Mouse (Mus musculus): ENCODE data around the gene Cracr2a. TPM values are rescaled to one million over a fixed set of nuclear protein-coding genes. Genes with fewer than 3 reads are reported as not detected.

Gene Cracr2a
- total RNA-seq, 2 experiments from 2014 or later = 2.9 to 7.0 TPM

DNA sequence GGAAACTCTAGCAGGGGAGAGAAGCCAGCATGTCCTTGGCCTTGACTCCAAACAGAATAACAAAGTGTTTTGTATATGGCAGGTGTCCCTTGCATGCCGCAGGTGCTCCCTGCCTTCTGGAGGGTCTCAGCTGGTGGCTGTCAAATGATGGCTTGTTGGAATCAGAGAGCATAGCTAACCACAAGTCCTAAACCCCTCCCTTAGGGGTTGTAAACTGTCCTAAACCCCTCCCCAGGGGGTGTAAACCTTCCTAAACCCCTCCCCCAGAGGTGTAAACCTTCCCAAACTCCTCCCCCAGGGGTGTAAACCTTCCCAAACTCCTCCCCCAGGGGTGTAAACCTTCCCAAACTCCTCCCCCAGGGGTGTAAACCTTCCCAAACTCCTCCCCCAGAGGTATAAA is 55.5 kb downstream of the Cracr2a start:
- ATAC-seq (replicated peaks; ENCODE audit: low FRiP score, poor library complexity, severe bottlenecking) = 0 out of 2 replicates have a peak, but pooled peaks have one; percentile 35

DNA sequence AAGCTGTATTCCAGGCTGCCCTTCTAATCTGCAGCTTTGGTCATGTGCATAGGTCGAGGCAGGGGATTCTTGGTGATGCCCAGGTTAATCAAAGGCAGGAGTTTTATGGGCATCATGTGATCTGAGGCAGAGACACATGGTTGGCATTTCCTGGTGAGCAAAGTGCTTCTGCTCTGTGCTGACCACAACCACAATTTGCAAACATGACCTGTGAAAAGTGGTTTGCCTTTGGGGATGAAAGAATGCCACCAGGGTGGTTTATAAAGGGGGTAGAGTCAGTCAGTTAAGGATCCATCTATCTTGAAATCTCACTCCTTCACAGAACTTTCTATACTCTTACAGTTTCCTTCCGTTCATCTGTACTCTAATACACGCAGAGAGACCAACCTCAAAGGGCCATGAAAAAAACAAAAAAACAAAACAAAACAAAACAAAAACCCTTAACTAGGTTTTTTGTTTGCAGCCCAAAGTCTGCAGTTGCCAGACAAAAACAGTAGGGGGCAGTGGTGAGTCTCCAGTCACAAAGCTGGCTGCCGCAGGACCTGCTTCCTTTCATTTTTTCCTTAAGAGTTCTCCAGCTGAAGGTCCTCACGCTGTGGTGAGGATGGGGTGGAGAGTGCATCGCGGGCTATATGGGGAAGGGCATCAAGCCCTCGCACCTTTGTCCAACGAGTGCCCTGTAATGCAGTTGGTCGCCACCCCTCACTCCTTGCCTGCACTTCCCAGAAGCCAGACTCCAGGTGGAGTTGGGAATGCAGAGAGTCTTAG is 56.3 kb downstream of the Cracr2a start:
- ATAC-seq (replicated peaks; ENCODE audit: low FRiP score, poor library complexity, severe bottlenecking) = no peak

DNA sequence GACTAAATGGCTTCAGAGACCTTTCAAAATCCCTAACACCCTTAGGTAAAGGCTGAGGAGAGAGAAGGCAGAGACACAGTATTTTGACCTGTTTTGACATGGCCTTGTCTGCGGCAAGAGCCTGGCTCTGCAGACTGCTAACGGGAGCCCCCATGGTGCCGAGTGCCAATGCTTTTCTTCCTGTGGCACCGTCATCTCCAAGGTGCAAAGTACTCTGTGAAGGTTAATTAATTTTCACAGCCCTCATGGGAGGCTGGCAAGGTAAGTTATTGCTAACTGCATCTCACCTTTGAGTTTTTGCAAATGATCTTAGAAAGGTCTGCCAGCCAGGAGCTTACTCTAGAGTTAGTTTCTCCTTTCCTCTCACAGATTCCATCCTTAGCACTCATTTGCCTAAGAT is 57.5 kb downstream of the Cracr2a start:
- ATAC-seq (replicated peaks; ENCODE audit: low FRiP score, poor library complexity, severe bottlenecking) = no peak

DNA sequence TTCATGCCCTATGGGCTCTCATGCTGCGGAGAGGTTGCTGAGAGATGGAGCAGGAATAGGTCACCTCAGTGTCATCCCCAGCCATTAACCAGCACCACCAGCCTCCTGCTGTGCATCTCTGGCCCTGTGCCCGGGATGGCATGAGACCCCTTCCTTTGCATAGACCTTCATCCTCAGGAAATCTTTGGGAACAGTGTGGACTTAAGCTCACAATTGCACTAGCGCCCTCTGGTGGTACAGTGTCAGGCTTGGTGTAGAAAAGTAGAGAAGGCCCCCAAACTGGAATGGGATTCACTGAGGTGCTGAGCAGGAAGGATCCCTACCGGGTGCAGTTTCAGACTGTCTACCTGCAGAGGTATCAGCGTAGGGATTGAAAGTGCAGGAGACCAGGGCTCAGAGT is 64.0 kb downstream of the Cracr2a start:
- ATAC-seq (replicated peaks; ENCODE audit: low FRiP score, poor library complexity, severe bottlenecking) = 0 out of 2 replicates have a peak, but pooled peaks have one; percentile 55

DNA sequence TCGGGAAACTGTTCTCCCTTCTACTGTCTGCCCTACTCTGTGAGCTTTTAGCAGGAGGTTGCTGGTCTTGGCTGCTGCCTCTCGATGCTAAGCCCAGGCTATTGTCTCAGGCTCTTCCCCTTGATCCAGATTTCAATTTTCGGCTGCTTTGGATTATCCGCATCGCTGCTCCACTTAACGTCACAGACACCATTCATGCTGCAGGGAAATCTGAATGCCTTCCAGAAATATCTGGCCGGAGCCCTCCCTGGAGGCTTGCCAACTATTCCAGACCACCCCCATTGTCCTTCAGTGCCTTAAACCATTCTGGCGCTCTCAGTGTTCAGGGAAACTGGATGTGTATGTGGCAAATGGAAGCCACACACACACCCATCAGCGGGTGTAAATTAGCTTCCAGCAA is 66.3 kb downstream of the Cracr2a start:
- ATAC-seq (replicated peaks; ENCODE audit: low FRiP score, poor library complexity, severe bottlenecking) = no peak

DNA sequence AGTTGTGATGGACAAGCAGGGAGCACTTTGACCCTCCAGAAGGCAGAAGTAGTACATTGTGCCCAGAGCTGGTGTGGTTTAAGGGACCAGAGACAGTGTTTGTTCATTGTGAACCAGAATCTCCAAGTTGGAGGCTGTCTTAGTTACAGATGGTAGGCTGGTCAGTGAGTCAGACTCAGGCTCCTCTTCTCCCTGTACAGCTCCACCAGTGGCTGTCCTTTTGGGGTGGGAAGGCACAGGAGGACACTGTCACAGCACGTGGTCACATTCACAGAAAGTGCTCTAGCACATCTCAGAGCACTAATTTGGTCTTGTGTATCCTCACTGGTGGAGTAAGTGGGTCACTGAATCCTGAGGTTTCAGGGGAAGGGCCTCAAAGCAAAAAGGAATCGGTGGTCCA is 68.1 kb downstream of the Cracr2a start:
- ATAC-seq (replicated peaks; ENCODE audit: low FRiP score, poor library complexity, severe bottlenecking) = no peak

DNA sequence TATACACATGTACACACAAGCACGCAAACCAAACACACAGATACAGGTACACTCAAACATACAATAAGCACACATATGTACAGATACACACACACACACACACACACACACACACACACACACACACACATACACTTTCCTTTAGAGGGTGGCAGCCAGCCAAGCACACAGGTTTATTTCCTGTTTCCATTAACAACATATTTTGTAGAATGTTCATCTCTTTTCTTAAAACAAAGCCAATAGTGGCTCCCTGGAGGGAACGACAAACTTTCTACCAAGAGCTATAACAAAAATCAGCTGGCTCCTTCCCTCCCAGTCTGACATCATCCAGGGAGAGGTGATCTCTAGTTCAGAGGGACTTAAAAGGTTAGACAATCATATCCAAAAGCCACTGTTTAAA is 73.7 kb downstream of the Cracr2a start:
- no peak for ATAC-seq (replicated peaks; ENCODE audit: low FRiP score, poor library complexity, severe bottlenecking)

DNA sequence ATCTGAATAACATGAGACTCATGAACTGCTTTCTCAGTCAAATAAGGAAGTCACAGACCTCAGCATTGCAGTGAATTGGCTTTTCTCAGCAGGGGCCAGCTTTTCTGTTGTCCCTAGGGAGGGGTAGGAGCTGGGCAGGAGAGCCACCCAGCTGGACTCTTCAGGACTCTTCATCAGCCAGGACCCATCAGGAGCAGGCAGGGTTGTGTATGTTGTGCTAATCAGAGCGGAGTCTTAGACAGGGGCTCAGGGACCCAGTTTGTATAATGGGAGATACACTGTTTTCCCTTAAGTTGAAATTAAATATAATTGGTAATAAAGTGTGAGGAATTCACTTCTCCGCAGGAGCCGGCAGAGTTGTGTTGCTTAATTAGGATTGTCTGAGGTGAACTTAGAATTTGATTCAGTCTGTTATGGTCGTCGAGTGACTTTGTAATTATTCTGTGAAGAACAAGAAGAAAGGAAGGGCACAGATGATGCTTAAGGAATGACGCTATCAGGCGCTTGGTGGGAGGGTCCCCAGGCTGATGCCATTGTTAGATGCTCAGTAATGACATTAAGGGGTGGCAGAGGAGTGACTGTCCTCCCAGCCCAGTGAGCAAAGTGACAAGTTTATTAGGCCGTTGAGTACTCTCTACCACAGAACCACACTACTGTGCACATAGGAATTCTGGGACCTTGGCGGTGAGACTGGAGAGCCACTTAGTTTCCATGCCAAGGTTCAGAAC is 74.5 kb downstream of the Cracr2a start:
- no peak for ATAC-seq (replicated peaks; ENCODE audit: low FRiP score, poor library complexity, severe bottlenecking)

DNA sequence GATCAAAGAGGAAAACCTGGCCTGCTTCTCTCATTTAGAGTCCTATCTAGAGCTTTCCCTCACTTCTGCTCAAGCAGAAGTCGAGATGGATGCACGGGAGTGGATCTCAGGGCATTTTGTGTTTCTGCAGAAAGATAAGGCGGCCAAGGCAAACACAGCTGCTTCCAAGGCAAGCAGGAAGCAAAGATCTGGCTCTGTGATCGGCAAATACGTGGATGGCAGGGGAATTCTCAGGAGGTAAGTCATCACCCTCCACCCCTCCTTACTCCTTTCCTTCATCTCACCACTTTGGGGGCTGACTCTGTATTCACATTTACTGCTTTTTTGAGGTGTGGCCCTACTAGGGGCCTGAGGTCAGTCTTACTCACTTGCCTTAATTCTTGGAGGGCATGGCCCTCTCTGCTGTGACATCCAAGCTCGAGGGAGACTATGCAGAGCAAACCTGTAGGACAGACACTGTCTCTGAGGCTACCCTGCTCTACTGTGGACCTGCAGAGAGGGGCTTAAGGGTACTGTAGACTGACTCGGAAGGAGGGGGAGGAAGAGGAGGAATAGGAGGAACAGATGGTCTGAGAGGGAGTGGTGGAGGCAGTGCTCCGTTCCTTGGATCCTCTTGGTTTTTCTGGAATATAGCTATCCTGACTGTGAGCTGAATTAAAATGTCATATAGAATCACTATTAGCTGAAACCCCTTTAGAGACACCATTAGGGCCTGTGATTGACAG is 80.1 kb downstream of the Cracr2a start:
- ATAC-seq (replicated peaks; ENCODE audit: low FRiP score, poor library complexity, severe bottlenecking) = no peak

DNA sequence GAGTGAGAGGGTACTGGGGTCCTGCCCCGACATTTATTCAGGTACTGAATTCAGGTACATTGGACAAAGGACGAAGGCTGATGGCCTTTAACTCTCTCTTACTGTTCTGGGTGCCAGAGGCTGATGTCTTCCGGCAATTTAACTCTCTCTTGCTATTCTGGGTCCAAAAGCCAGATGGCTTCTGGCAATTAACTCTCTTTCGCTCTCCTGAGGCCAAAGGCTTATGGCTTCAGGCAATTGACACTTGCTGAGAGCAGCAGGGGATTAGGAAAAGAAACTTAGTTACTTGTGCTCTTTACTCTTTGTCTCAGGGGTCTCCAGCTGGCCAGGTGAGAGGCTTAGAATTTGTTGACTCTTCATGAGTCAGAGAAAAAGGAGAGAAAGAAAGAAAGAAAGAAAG is 94.8 kb downstream of the Cracr2a start:
- no peak for ATAC-seq (replicated peaks; ENCODE audit: low FRiP score, poor library complexity, severe bottlenecking)

DNA sequence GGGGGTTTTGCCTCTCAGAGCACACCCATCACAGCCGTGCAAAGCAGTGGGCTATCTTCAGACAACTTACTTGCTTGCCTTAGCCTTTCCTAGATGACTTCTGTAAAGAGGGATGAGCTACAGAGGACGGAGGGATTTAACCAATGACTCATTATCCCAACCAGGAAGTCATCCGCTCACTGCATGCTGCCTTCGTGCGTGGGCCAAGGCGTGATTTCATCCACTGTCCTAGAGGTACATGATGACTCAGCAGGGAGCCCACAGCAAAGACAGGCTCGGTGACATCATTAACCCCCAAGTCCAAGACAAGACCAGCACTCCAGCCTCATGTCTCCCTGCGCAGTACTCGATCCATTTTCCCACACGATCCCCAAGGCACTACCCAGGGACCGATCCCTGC is 96.0 kb downstream of the Cracr2a start:
- ATAC-seq (replicated peaks; ENCODE audit: low FRiP score, poor library complexity, severe bottlenecking) = peak; percentile 39; the same call in 1 of the 2 replicates

DNA sequence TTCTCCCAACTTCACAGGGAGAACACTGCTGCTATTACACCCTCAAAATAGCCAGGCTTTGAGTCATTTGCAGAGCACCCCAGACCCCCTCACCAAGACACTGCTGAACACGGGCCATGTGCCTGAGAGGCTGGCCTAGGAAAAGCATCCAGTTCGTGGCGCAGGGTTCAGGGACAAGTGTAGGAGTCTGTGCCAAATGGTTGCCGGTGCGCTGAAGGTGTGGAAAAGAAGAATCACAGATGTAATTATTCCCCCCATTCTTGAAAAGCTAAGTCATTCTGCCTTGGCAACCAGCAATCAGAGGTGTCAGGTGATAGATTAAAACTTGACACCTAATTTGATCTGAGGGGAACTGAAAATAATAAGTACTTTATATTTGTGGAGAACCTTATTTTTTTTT is 98.3 kb downstream of the Cracr2a start:
- ATAC-seq (replicated peaks; ENCODE audit: low FRiP score, poor library complexity, severe bottlenecking) = no peak

DNA sequence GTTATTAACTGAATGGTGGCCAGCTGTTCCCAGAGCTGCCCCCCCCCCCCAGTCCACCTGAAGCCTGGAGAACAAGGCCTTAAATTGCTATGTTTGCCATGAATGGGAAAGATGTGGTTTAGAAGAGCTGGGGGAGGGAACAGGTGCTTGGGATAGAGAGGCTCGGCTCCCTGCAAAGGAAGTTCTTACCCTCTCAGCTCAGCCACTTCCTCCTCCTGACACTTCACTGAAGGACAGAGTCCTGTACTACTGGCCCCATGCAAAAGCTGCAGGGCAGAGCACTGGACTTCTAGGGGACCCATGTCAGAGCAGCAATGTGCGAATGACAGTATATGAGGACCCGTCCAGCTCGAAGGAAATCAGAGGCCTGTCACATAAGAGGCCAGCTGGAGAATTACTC is 98.8 kb downstream of the Cracr2a start:
- no peak for ATAC-seq (replicated peaks; ENCODE audit: low FRiP score, poor library complexity, severe bottlenecking)

DNA sequence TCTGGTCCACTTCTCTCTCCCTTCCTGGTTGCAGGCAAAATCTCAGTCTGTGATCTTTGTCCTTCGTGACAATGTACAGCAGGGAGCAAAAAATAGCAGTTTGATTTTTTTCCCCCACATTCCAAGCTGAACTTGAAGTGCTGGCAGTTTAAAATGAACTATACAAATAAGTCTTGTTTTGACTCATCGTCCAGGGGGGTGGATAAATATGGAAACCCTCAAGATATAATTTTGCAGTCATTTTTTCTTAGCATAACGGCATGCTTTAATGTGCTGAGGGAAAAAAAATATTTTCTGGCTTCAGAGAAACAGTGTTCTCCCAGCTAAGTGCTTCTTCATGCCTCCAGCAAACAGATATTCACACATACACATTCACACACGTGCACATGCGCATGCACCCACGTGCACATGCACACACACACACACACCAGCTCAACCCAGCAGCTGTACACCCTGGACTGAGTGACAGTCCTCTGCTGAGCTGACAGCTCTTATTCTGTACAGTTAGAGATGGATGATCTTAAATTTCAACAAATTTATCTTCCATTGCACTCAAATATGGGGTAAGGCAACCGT is 100.7 kb downstream of the Cracr2a start:
- ATAC-seq (replicated peaks; ENCODE audit: low FRiP score, poor library complexity, severe bottlenecking) = no peak

DNA sequence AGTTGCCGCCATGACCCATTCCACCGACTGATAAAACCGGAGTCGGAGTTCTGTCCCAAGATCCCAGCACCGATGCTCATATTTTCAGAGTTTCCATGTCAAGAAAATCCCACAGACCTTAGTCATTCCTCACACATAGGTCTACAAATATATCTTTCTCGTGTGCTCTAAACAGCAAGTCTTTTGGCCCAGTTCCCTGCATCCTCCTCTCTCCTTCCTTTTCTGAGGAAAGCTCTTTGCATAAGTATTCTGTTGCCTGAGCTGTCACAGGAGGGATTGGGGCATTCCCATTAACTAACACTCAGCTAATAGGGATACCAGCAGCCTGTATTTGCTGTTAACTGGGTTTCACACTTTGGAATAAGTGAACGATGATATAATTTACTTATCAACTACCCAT is 102.1 kb downstream of the Cracr2a start:
- ATAC-seq (replicated peaks; ENCODE audit: low FRiP score, poor library complexity, severe bottlenecking) = no peak

DNA sequence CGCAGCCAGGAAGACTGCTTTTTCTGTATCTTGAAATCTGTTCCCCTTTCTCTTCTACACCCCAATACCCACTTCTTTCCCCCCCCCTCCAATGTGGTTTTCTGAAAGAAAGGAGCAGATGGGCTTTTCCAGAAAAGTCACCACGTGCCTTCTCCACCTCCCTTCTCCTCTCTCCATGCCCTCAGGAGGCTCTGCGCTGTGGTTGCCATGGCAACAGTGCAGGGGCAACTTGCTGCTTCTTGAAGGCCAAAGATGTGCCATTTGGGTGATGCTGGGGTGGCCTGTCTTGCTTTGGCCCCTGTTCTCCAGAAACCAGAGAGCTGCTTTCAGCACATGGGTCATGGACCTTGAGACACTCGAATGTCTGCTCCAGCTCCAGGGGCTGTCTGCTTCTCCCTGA is 108.2 kb downstream of the Cracr2a start:
- ATAC-seq (replicated peaks; ENCODE audit: low FRiP score, poor library complexity, severe bottlenecking) = no peak

DNA sequence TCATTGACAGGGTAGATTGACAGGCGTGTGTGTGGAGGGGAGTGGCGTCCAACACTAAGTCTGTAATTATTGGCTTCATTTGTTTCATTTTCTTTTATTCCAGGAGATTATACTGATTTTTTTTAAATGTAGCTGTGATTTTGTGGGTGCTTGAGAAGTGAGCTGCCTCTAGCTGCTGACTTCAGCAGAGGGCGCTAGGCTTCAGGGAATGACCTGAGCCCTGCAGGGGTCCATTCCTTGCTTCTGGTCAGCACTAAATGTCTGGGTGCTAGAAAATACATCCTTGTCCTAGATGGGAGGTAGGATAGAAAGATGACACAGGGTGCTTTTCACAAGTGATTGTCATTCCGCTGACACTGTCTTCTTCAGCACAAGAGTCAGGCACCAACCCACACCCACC is 108.9 kb downstream of the Cracr2a start:
- no peak for ATAC-seq (replicated peaks; ENCODE audit: low FRiP score, poor library complexity, severe bottlenecking)

DNA sequence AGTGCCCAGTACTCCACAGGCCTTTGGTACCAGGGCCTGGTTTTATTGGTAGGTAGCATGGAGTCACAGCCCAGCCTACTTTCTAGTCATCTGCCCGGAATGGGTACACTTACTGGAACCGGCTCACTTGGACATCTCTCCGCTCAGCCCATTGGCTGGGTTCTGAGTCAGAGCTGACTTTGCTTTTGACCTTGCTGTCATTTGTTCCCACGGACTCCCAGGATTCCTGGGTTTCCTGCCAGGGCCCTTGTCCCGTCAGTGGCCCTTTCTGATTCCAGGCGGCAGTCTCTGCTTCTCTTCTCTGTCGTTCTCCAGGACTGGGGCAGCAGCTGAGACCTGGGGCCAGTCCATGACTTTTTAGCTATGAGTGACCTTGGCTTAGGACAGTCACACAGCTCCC is 110.9 kb downstream of the Cracr2a start:
- no peak for ATAC-seq (replicated peaks; ENCODE audit: low FRiP score, poor library complexity, severe bottlenecking)

DNA sequence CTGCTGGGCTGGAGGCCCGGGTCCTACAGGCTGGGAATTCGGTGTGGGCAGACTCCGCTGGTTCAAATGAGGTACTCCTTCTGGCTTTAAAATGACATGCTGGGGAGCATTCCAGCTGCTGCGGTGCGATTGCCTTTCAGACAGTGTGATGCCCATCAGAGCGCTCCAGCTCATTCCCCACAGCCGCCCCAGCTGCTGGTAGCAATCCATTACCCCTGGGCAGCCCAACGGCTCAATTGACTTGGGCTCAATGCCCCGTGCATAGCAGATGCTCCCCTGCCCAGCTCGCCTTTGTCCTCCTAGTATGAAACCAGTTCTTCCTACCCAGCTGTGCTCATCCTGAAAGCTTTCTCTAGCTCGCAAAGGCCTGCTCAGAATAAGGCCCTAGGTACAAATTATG is 115.7 kb downstream of the Cracr2a start:
- ATAC-seq (replicated peaks; ENCODE audit: low FRiP score, poor library complexity, severe bottlenecking) = no peak

DNA sequence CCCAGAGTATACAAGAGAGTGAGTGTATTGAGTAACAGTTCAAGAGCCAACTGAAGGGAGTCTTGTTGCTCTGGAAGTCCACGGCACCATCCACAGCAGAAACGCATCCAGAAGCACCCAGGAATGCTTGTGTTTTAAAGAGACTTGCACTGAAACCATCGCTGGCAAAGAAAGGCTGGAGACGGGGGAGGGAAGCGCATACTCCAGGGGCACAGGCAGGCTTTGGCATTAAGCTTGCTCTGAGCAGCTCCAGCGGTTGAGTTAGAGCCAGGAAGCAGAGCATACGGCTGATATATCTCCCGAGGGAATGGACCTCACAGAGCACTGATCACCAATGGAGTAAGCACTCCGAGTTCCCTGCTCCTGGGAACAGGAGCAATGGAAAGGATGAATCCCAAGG is 117.2 kb downstream of the Cracr2a start:
- no peak for ATAC-seq (replicated peaks; ENCODE audit: low FRiP score, poor library complexity, severe bottlenecking)
